Mouse (Mus musculus): ENCODE results near the gene B230118H07Rik. TPM values are rescaled to one million over a fixed set of nuclear protein-coding genes. Genes with fewer than 3 reads are reported as not detected.

Gene B230118H07Rik
- polyA plus RNA-seq, 1 experiment from 2014 or later = 58.8 TPM

DNA sequence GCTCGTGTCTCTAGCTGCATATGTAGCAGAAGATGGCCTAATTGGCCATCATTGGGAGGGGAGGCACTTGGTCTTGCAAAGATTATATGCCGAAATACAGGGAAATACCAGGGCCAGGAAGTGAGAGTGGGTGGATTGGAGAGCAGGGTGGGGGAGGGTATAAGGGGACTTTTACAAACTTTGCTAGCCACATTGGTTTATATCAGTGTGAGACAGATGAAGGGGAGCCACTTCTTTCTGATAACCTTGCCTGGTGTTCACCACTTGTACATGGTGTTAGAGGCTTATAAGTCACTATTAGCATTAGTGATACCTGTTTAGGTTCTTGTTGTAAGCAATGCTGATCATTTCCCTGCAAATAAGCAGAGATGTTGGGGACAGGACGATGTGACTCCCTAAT lies 68.4 kb downstream of the B230118H07Rik start:
- 60% methylated on average over 3 of the region's 3 CpGs for WGBS
- Histone ChIP-seq H3K4me3 (ENCODE audit: low read depth, low read length) (no peak overlapping the region), H3K9ac (ENCODE audit: low read length) (no peak overlapping the region), H3K27me3 (replicated peaks; ENCODE audit: control insufficient read depth, insufficient read depth, low read length) (no peaks in the 10 kb centered on the region), H3K36me3 (ENCODE audit: control insufficient read depth, insufficient read depth, low read length) (no peaks in the 10 kb centered on the region), H3K4me1 (ENCODE audit: control insufficient read depth, insufficient read depth, low read length) (no peaks in the 10 kb centered on the region), H3K4me2 (ENCODE audit: low read length) (no peak overlapping the region), H3K27ac (ENCODE audit: low read depth, low read length) (no peak overlapping the region), H3K9me3 (replicated peaks; ENCODE audit: control insufficient read depth, low read length) (no peaks in the 10 kb centered on the region)
- DNase-seq (ENCODE audit: low spot score) (no peak), ATAC-seq (no peak)

GRCm38 (mm10) chr2:101580428-101580827 lies 68.9 kb downstream of the B230118H07Rik start:
- no peaks in the 10 kb centered on the region for H3K4me1 ChIP-seq (ENCODE audit: control insufficient read depth, insufficient read depth, low read length)
- no peaks in the 10 kb centered on the region for H3K27me3 ChIP-seq (replicated peaks; ENCODE audit: control insufficient read depth, insufficient read depth, low read length)
- no peak overlapping the region for H3K9ac ChIP-seq (ENCODE audit: low read length)
- no peaks in the 10 kb centered on the region for H3K36me3 ChIP-seq (ENCODE audit: control insufficient read depth, insufficient read depth, low read length)
- no peak overlapping the region for H3K4me2 ChIP-seq (ENCODE audit: low read length)
- H3K9me3 ChIP-seq (replicated peaks; ENCODE audit: control insufficient read depth, low read length) = no peaks in the 10 kb centered on the region
- no peak overlapping the region for H3K27ac ChIP-seq (ENCODE audit: low read depth, low read length)
- WGBS = 13% methylated on average over 1 of the region's 1 CpGs
- DNase-seq (ENCODE audit: low spot score) (peak; percentile 59), ATAC-seq (peak; percentile 72)
- no peak overlapping the region for H3K4me3 ChIP-seq (ENCODE audit: low read depth, low read length)

DNA sequence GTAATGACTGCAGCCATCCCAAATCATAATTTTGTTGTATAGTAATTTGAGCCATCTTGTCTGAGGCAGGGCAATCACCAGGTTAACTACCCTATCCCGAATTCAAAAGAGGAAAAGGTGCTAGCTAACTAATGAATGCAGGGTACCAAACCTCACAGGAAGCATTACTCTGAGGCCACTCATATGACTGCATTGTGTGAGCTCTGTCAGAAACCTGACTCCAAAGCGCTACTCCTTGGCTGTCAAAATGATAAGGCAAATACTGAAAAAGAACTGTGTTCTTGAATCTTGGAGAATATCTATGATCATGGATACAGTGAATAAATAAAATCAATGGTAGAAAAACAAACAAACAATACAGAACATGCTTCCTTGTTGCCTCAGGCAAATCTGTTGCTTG lies 69.3 kb downstream of the B230118H07Rik start:
- Histone ChIP-seq H3K9ac (ENCODE audit: low read length) (no peak overlapping the region), H3K27me3 (replicated peaks; ENCODE audit: control insufficient read depth, insufficient read depth, low read length) (no peaks in the 10 kb centered on the region), H3K36me3 (ENCODE audit: control insufficient read depth, insufficient read depth, low read length) (no peaks in the 10 kb centered on the region), H3K9me3 (replicated peaks; ENCODE audit: control insufficient read depth, low read length) (no peaks in the 10 kb centered on the region), H3K4me3 (ENCODE audit: low read depth, low read length) (no peak overlapping the region), H3K27ac (ENCODE audit: low read depth, low read length) (no peak overlapping the region), H3K4me1 (ENCODE audit: control insufficient read depth, insufficient read depth, low read length) (no peaks in the 10 kb centered on the region), H3K4me2 (ENCODE audit: low read length) (no peak overlapping the region)
- WGBS = 73% methylated on average over 2 of the region's 2 CpGs
- DNase-seq (ENCODE audit: low spot score) = no peak
- peak; percentile 52; the same call in 1 of the 2 replicates for ATAC-seq

DNA sequence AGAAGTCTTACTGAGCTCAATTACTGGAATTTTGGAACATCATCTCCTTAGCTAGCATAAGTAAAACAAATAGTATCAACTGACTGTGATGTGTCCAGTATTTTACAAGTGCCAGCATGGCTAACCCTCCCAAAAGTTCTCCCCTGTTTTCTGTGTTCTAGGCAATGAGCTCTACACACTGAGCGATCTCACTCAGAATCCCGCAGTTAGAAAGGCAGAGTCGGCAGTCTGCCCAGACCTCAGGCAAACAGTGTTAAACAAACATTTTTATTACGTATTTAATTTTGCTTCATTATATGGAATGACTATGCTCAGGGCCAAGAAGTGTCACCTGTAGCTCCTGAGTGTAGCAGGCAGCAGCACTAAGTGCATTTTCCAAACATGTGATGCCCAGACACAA lies 72.1 kb downstream of the B230118H07Rik start:
- DNase-seq (ENCODE audit: low spot score) (no peak), ATAC-seq (no peak)
- Histone ChIP-seq H3K4me1 (ENCODE audit: control insufficient read depth, insufficient read depth, low read length) (no peaks in the 10 kb centered on the region), H3K9me3 (replicated peaks; ENCODE audit: control insufficient read depth, low read length) (no peaks in the 10 kb centered on the region), H3K36me3 (ENCODE audit: control insufficient read depth, insufficient read depth, low read length) (no peaks in the 10 kb centered on the region), H3K9ac (ENCODE audit: low read length) (no peak overlapping the region), H3K27me3 (replicated peaks; ENCODE audit: control insufficient read depth, insufficient read depth, low read length) (no peaks in the 10 kb centered on the region), H3K4me2 (ENCODE audit: low read length) (no peak overlapping the region), H3K4me3 (ENCODE audit: low read depth, low read length) (no peak overlapping the region), H3K27ac (ENCODE audit: low read depth, low read length) (no peak overlapping the region)
- WGBS = 90% methylated on average over 4 of the region's 4 CpGs

GRCm38 (mm10) chr2:101569230-101569629 lies 80.1 kb downstream of the B230118H07Rik start:
- no peak overlapping the region for H3K27ac ChIP-seq (ENCODE audit: low read depth, low read length)
- no peak for ATAC-seq
- H3K4me1 ChIP-seq (ENCODE audit: control insufficient read depth, insufficient read depth, low read length) = no peaks in the 10 kb centered on the region
- H3K4me3 ChIP-seq (ENCODE audit: low read depth, low read length) = no peak overlapping the region
- H3K4me2 ChIP-seq (ENCODE audit: low read length) = no peak overlapping the region
- H3K9me3 ChIP-seq (replicated peaks; ENCODE audit: control insufficient read depth, low read length) = no peaks in the 10 kb centered on the region
- no peak for DNase-seq (ENCODE audit: low spot score)
- WGBS = 95% methylated on average over 3 of the region's 5 CpGs
- no peaks in the 10 kb centered on the region for H3K27me3 ChIP-seq (replicated peaks; ENCODE audit: control insufficient read depth, insufficient read depth, low read length)
- H3K9ac ChIP-seq (ENCODE audit: low read length) = no peak overlapping the region
- no peaks in the 10 kb centered on the region for H3K36me3 ChIP-seq (ENCODE audit: control insufficient read depth, insufficient read depth, low read length)

- no peaks in the 10 kb centered on the region for H3K27me3 ChIP-seq (replicated peaks; ENCODE audit: control insufficient read depth, insufficient read depth, low read length)
- ATAC-seq (no peak), DNase-seq (ENCODE audit: low spot score) (no peak)
- no peak overlapping the region for H3K9ac ChIP-seq (ENCODE audit: low read length)
- no peak overlapping the region for H3K4me2 ChIP-seq (ENCODE audit: low read length)
- H3K27ac ChIP-seq (ENCODE audit: low read depth, low read length) = no peak overlapping the region
- H3K4me3 ChIP-seq (ENCODE audit: low read depth, low read length) = no peak overlapping the region
- 93% methylated on average over 2 of the region's 2 CpGs for WGBS
- no peaks in the 10 kb centered on the region for H3K9me3 ChIP-seq (replicated peaks; ENCODE audit: control insufficient read depth, low read length)
- H3K36me3 ChIP-seq (ENCODE audit: control insufficient read depth, insufficient read depth, low read length) = no peaks in the 10 kb centered on the region
- no peaks in the 10 kb centered on the region for H3K4me1 ChIP-seq (ENCODE audit: control insufficient read depth, insufficient read depth, low read length)
Measured at GRCm38 (mm10) chr2:101567490-101567889, 81.8 kb downstream of the B230118H07Rik start.

DNA sequence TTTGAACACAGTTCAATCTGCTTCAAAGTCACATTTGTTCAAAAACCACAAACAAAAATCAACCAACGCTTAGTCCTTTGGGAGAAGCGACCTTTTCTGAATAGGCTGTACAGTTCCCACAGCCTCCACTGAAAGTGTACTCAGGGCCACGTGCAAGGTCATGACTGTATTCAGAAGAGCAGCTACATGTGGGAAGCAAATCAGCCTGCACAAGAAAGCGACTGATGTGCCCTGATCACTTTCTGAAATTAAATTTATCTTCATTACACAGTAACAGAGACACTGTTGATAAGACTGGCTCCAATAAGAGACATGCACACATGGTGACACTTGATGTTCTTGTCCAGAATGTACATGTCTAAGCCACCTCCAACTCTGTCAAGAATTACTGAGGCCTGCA lies 85.6 kb downstream of the B230118H07Rik start:
- Histone ChIP-seq H3K9me3 (replicated peaks; ENCODE audit: control insufficient read depth, low read length) (no peaks in the 10 kb centered on the region), H3K4me2 (ENCODE audit: low read length) (no peak overlapping the region), H3K27me3 (replicated peaks; ENCODE audit: control insufficient read depth, insufficient read depth, low read length) (no peaks in the 10 kb centered on the region), H3K27ac (ENCODE audit: low read depth, low read length) (no peak overlapping the region), H3K36me3 (ENCODE audit: control insufficient read depth, insufficient read depth, low read length) (no peaks in the 10 kb centered on the region), H3K9ac (ENCODE audit: low read length) (no peak overlapping the region), H3K4me1 (ENCODE audit: control insufficient read depth, insufficient read depth, low read length) (no peaks in the 10 kb centered on the region), H3K4me3 (ENCODE audit: low read depth, low read length) (no peak overlapping the region)
- ATAC-seq (no peak), DNase-seq (ENCODE audit: low spot score) (no peak)
- 81% methylated on average over 4 of the region's 4 CpGs for WGBS

DNA sequence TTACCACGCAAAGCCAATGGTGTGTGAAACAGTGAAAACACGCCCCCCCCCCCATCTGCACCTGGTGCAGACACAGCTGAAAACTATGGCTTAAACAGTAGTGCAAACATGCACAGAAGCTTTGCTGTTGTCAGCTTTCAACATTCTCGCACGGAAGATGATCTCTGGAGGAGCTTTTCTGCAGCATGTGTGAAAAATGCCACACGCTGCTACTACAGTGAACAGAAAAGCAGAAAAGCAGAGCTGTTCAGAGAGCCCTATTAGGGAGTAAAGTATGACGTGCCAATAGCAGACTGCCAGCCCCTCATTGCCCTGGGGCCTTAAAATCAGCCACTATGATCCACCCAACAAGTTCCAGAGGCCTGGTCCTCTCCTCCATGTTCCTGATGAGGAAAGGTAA lies 86.1 kb downstream of the B230118H07Rik start:
- no peak overlapping the region for H3K9ac ChIP-seq (ENCODE audit: low read length)
- H3K4me1 ChIP-seq (ENCODE audit: control insufficient read depth, insufficient read depth, low read length) = no peaks in the 10 kb centered on the region
- no peak overlapping the region for H3K4me2 ChIP-seq (ENCODE audit: low read length)
- H3K36me3 ChIP-seq (ENCODE audit: control insufficient read depth, insufficient read depth, low read length) = no peaks in the 10 kb centered on the region
- H3K9me3 ChIP-seq (replicated peaks; ENCODE audit: control insufficient read depth, low read length) = no peaks in the 10 kb centered on the region
- H3K27ac ChIP-seq (ENCODE audit: low read depth, low read length) = no peak overlapping the region
- peak; percentile 53 for DNase-seq (ENCODE audit: low spot score)
- no peaks in the 10 kb centered on the region for H3K27me3 ChIP-seq (replicated peaks; ENCODE audit: control insufficient read depth, insufficient read depth, low read length)
- no peak overlapping the region for H3K4me3 ChIP-seq (ENCODE audit: low read depth, low read length)
- ATAC-seq = peak; percentile 20; the same call in 1 of the 2 replicates
- WGBS = 58% methylated on average over 6 of the region's 6 CpGs

GRCm38 (mm10) chr2:101559431-101559830 lies 89.9 kb downstream of the B230118H07Rik start:
- Histone ChIP-seq H3K27ac (ENCODE audit: low read depth, low read length) (no peak overlapping the region), H3K36me3 (ENCODE audit: control insufficient read depth, insufficient read depth, low read length) (no peaks in the 10 kb centered on the region), H3K4me1 (ENCODE audit: control insufficient read depth, insufficient read depth, low read length) (no peaks in the 10 kb centered on the region), H3K9me3 (replicated peaks; ENCODE audit: control insufficient read depth, low read length) (no peaks in the 10 kb centered on the region), H3K4me2 (ENCODE audit: low read length) (no peak overlapping the region), H3K27me3 (replicated peaks; ENCODE audit: control insufficient read depth, insufficient read depth, low read length) (no peaks in the 10 kb centered on the region), H3K4me3 (ENCODE audit: low read depth, low read length) (no peak overlapping the region), H3K9ac (ENCODE audit: low read length) (no peak overlapping the region)
- WGBS = 85% methylated on average over 3 of the region's 3 CpGs
- DNase-seq (ENCODE audit: low spot score) (no peak), ATAC-seq (no peak)

Data from forebrain, embryonic 14.5 days (tissue).